Mouse (Mus musculus): ENCODE results near the gene Zfp628. TPM values are rescaled to one million over a fixed set of nuclear protein-coding genes. Genes with fewer than 3 reads are reported as not detected.

The Zfp628 gene
- polyA plus RNA-seq, 1 experiment from 2014 or later: 2.1 TPM

DNA sequence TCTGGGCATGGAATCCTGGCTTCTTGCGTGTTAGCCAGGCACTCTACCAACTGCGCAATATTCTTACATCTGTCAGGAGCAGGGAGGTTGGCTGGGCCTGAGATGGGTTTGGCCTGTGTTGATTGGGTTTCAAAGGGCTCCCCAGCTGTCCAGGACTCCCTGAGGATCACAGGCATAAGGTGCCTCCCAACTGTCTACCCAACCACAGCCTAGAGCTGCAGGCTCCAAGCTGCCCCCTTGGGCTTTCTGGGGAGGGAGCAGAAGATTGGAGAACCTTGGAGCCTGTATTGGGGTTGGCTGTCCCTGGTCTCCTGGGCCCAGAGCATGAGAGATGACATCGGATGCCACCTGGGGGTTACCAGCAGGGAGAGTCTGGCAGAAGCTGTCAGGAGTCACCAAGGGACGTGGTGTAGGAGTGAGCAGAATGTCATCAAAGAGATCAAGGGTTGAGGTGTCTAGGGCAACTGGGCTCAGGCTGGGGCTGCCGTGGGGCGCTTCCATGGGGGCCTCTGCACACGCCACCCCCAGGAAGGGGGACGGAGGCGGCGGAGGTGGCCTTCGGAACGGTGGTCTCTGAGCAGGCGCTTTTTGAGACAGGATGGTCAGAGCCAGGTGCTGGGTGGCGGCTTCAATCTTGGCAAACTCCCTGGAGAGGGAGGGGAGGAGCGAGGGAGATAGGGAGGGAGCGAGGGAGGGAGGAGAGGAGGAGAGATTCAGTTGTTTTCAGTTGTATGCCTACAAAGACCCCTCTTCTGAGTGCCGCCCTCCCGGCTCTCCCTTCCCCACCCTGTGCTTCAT lies 16.0 kb upstream of the Zfp628 start:
- H3K36me3 ChIP-seq: no peaks in the 10 kb centered on the region
- peak; percentile 37 for ATAC-seq (replicated peaks; ENCODE audit: insufficient number of reproducible peaks, insufficient read depth, low FRiP score, low read depth)
- peak overlapping the region; percentile 43 for H3K4me3 ChIP-seq
- no peak overlapping the region for H3K27ac ChIP-seq
- peaks cover 13% of the 10 kb centered on the region for H3K4me1 ChIP-seq (replicated peaks)
- H3K9me3 ChIP-seq (replicated peaks): no peaks in the 10 kb centered on the region
- peak overlapping the region; percentile 37 for H3K9ac ChIP-seq
- no peaks in the 10 kb centered on the region for H3K27me3 ChIP-seq
- 20% methylated on average over 16 of the region's 18 CpGs for WGBS
- peak overlapping the region; percentile 69 for H3K4me2 ChIP-seq

DNA sequence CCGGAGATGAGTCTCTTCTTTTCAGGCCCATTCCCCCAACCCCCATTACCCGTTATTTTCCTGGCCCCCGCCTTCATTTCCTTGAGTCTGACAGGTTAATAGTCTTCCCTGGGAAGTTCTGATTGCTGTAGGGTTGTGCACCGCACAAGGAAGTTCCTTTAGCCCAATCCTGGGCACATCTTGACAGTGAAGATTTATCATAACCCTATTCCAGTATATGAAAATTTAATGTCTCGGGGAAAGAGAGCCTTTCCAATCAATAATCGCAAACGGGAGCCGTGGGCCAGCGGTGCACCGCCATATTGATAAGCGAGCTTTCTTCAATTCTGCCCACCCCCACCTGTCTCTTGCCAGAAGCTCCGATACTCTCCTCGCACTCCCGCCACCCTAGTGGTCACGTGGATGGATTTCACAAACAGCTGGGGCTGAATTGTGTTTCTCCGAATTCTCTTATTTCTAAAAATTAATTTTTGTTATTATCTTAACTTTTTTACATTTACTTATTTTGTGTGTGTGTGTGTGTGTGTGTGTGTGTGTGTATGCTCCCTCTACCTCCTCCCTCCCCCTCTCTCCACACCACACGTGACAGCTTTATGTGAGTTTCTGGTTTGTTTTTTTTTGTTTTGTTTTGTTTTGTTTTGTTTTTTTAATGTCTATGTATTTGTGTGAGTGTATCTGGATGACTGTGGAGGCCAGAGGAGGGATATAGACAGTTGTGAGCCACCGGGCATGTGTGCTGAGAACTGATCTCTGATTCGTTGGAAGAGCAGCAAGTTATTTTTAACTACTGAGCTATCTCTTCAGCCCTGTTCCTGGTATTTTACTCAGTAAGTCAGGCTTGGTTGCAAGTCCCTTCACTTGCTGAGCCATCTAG lies 15.1 kb upstream of the Zfp628 start:
- Histone ChIP-seq H3K27me3 (no peaks in the 10 kb centered on the region), H3K9me3 (replicated peaks) (no peaks in the 10 kb centered on the region), H3K9ac (peak overlapping the region; percentile 37), H3K4me1 (replicated peaks) (peaks cover 13% of the 10 kb centered on the region), H3K4me3 (peak overlapping the region; percentile 43), H3K4me2 (peak overlapping the region; percentile 69), H3K27ac (peak overlapping the region; percentile 79), H3K36me3 (no peaks in the 10 kb centered on the region)
- 4% methylated on average over 19 of the region's 19 CpGs for WGBS
- peak; percentile 64 for ATAC-seq (replicated peaks; ENCODE audit: insufficient number of reproducible peaks, insufficient read depth, low FRiP score, low read depth)

DNA sequence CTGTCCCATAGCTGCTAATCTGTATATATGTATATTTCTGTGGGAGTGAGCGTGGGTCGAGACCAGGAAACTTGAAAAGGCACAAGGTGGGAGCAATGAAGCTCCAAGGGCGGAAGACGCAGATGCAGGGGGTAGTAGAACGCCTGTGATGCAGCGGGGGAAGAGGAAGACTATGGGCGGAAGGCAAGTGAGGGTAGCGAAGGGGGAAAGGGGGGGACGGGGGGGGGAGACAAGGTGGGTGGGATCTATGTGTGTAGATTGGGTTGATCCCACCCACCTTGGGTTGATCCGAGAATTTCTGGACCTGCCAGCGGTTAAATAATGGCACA lies 14.5 kb upstream of the Zfp628 start:
- no peaks in the 10 kb centered on the region for H3K36me3 ChIP-seq
- H3K4me3 ChIP-seq: peak overlapping the region; percentile 43
- peak overlapping the region; percentile 79 for H3K27ac ChIP-seq
- H3K4me2 ChIP-seq: peak overlapping the region; percentile 69
- 0 out of 2 replicates have a peak overlapping the region, but pooled peaks have one; percentile 33 for H3K9ac ChIP-seq
- no peak for ATAC-seq (replicated peaks; ENCODE audit: insufficient number of reproducible peaks, insufficient read depth, low FRiP score, low read depth)
- no peaks in the 10 kb centered on the region for H3K9me3 ChIP-seq (replicated peaks)
- H3K27me3 ChIP-seq: no peaks in the 10 kb centered on the region
- WGBS: 17% methylated on average over 11 of the region's 11 CpGs
- H3K4me1 ChIP-seq (replicated peaks): peaks cover 13% of the 10 kb centered on the region

DNA sequence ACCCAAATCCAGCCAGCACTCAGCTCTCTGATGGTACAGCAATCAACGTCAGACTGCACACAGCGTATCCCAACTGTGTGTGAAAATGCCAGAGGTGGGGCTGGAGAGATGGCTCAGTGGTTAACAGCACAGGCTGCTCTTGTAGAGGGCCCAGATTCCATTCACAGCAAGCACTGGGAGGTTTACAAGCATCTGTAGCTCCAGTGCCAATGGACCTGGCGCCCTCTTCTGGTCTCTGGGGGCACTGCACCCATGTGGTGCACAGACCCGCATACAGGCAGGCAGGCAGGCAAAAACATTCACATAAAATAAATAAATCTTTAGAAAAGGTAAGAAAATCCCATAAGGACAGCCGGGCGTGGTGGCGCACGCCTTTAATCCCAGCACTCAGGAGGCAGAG lies 13.8 kb upstream of the Zfp628 start:
- H3K4me2 ChIP-seq: peak overlapping the region; percentile 69
- WGBS: 50% methylated on average over 8 of the region's 8 CpGs
- H3K27ac ChIP-seq: peak overlapping the region; percentile 37; the same call in 1 of the 2 replicates
- no peaks in the 10 kb centered on the region for H3K27me3 ChIP-seq
- no peaks in the 10 kb centered on the region for H3K36me3 ChIP-seq
- ATAC-seq (replicated peaks; ENCODE audit: insufficient number of reproducible peaks, insufficient read depth, low FRiP score, low read depth): no peak
- H3K4me1 ChIP-seq (replicated peaks): peaks cover 13% of the 10 kb centered on the region
- H3K9ac ChIP-seq: no peak overlapping the region
- no peaks in the 10 kb centered on the region for H3K9me3 ChIP-seq (replicated peaks)
- H3K4me3 ChIP-seq: no peak overlapping the region; the same call in 1 of the 2 replicates

DNA sequence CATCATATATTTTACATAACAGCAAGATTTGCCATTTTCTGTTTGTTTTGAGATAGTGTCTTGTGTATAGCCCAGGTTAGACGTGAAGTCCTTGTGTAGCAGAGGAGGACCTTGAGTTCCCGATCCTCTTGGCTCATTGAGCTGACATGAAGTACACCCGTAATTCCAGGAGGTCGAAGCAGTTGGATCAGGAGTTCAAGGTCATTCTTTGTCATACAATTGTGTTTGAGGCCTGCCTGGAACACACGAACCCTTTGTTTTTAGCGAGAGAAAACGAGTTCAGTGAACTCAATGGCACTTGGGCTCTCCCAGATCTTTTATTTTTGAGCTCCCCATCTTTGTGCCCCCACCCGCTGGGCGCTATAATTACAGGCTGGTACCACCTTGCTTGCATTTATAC lies 12.6 kb upstream of the Zfp628 start:
- H3K27ac ChIP-seq: no peak overlapping the region
- H3K4me2 ChIP-seq: no peak overlapping the region
- no peak overlapping the region for H3K4me3 ChIP-seq
- no peaks in the 10 kb centered on the region for H3K36me3 ChIP-seq
- no peaks in the 10 kb centered on the region for H3K27me3 ChIP-seq
- H3K9ac ChIP-seq: no peak overlapping the region
- no peaks in the 10 kb centered on the region for H3K9me3 ChIP-seq (replicated peaks)
- WGBS: 77% methylated on average over 9 of the region's 9 CpGs
- peaks cover 18% of the 10 kb centered on the region for H3K4me1 ChIP-seq (replicated peaks)
- ATAC-seq (replicated peaks; ENCODE audit: insufficient number of reproducible peaks, insufficient read depth, low FRiP score, low read depth): no peak

DNA sequence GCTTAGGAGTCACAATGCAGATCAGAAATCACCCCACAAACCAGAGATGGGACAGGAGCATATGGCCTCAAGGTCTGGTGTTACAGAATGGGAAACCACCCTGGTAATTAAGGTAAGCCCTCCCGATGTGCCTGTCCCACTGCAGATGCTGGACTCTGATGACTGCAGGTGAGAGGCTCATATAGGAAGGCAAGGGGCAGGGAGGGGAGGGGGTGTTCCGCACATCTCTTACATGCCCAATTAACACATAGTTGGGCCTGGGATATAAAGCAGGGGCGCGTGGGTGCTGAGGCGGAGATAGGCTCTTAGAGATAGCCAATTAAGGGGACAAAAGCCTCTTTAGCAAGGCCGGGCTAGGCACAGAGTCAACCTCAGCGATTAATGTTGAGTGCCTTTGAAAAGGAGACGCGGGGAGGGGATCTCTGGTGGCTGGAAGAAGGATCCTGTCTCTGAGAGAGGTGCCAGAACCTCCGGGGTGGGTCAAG lies 8.5 kb upstream of the Zfp628 start, which contains the start of gene Gm36210:
Gm36210 (minus strand) TSS at position 51 of the 485 bp plus-strand sequence.
- Histone ChIP-seq H3K4me3 (no peak within 1 kb of the TSS), H3K27me3 (no peaks in the 10 kb centered on the region), H3K4me1 (replicated peaks) (peaks cover 4% of the 10 kb centered on the region; the same call in 1 of the 2 replicates), H3K9ac (no peak within 1 kb of the TSS), H3K4me2 (no peak within 1 kb of the TSS), H3K27ac (no peak within 1 kb of the TSS), H3K36me3 (no peaks in the 10 kb centered on the region), H3K9me3 (replicated peaks) (no peaks in the 10 kb centered on the region)
- 44% methylated on average over 10 of the region's 10 CpGs for WGBS
- no peak for ATAC-seq (replicated peaks; ENCODE audit: insufficient number of reproducible peaks, insufficient read depth, low FRiP score, low read depth)

DNA sequence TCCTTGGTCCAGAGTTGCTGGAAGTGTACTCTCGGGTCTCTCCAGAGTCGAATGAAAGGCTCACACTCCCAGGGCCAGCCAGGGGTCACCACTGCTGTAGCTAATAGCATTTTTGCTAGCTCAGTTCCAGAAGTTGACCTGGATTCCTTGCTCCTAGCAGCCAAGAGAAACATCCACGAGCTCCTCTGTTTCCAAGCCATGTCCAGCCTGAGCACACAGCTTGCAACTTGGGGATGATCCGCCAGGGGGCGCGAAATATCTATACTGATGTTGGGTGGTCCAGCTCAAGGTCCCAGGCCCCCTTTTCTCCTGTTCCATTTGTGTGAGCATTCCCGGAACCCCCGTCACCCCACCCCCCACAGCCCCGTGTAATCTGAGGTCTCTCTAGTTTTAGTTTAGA lies 3.5 kb upstream of the Zfp628 start:
- 27% methylated on average over 9 of the region's 9 CpGs for WGBS
- Histone ChIP-seq H3K4me2 (no peak overlapping the region), H3K4me3 (no peak overlapping the region), H3K9ac (no peak overlapping the region), H3K27ac (no peak overlapping the region), H3K36me3 (no peaks in the 10 kb centered on the region), H3K27me3 (no peaks in the 10 kb centered on the region), H3K4me1 (replicated peaks) (peaks cover 16% of the 10 kb centered on the region), H3K9me3 (replicated peaks) (no peaks in the 10 kb centered on the region)
- no peak for ATAC-seq (replicated peaks; ENCODE audit: insufficient number of reproducible peaks, insufficient read depth, low FRiP score, low read depth)

DNA sequence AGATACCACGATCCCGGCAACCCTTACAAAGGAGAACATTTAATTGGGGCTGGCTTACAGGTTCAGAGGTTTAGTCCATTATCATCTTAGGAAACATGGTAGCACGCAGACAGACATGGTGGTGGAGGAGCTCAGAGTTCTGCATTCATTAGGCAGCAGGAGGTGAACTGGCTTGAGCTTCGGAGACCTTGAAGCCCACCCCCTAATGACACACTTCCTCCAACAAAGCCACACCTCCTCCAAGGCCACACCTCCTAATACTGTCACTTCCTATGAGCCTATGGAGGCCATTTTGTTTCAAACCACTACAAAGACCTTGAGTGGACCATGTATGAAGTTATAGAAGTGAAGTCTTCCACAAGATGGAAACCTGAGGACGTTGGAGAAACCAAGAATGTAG lies 2.8 kb upstream of the Zfp628 start:
- no peak overlapping the region for H3K9ac ChIP-seq
- 53% methylated on average over 5 of the region's 5 CpGs for WGBS
- no peak for ATAC-seq (replicated peaks; ENCODE audit: insufficient number of reproducible peaks, insufficient read depth, low FRiP score, low read depth)
- H3K9me3 ChIP-seq (replicated peaks): no peaks in the 10 kb centered on the region
- H3K36me3 ChIP-seq: 0 out of 2 replicates have a peak, but pooled peaks cover 3% of the 10 kb centered on the region
- no peak overlapping the region for H3K27ac ChIP-seq
- no peak overlapping the region for H3K4me3 ChIP-seq
- peaks cover 16% of the 10 kb centered on the region for H3K4me1 ChIP-seq (replicated peaks)
- no peak overlapping the region for H3K4me2 ChIP-seq
- H3K27me3 ChIP-seq: no peaks in the 10 kb centered on the region

DNA sequence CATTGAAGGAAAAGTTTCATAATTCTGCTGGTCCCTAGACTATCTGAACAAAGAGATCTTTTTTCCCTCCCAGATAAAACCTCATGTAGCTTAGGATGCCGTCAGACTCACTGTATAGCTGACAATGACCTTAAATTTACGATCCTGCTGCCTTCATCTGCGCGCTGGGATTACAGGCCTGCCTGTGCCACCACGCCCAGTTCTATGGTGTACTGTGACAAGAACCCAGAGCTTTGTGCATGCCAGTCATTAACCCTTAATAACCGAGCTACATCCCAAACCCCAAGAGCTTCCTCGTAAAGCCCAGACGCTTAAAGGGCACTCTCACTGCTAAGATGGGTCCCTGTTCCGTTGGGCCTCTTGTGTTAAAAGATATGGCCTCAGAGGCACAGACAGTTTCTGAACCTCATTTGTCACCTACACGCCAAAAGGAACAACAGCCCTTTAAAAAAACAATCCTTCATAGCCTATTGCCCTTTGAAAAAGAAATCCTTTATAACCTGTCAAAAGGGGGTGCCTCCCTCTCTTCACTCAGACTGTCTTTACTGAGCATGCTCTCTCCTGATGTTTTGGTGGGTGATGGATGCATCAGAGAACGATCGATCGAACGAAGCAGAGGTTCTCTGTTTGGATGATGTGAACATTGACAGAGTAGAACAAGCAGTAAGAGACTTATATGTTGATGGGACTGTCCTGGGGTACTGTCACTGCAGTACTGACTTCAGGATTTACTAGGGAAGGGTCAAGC lies 826 bp downstream of the Zfp628 start:
- Histone ChIP-seq H3K9ac (peak overlapping the region; percentile 86), H3K9me3 (replicated peaks) (no peaks in the 10 kb centered on the region), H3K27me3 (no peaks in the 10 kb centered on the region), H3K4me1 (replicated peaks) (peaks cover 20% of the 10 kb centered on the region), H3K4me3 (peak overlapping the region; percentile 77), H3K4me2 (peak overlapping the region; percentile 74), H3K36me3 (peaks cover 35% of the 10 kb centered on the region), H3K27ac (peak overlapping the region; percentile 96)
- 19% methylated on average over 14 of the region's 14 CpGs for WGBS
- no peak; the same call in 1 of the 2 replicates for ATAC-seq (replicated peaks; ENCODE audit: insufficient number of reproducible peaks, insufficient read depth, low FRiP score, low read depth)

DNA sequence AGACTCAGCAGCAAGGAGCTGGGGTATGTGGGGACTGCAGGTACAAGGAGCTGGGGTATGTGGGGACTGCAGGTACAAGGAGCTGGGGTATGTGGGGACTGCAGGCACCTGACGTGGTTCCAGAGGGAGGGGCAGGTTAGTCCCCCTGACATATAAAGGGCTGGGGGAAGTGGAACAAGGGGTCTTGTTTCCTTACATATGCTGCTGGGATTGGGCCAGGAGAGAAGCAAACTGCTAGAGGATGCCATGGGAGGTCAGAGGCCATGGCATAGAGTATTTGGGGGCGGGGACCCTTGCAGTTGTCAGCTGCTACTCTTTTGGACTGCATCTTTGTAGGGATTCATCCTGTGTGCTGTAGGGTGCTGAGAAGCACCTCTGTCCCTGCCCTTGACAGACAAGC lies 2.5 kb downstream of the Zfp628 start:
- Histone ChIP-seq H3K4me2 (no peak overlapping the region), H3K9ac (no peak overlapping the region), H3K27ac (no peak overlapping the region), H3K4me1 (replicated peaks) (peaks cover 36% of the 10 kb centered on the region), H3K36me3 (peaks cover 36% of the 10 kb centered on the region), H3K9me3 (replicated peaks) (no peaks in the 10 kb centered on the region), H3K4me3 (no peak overlapping the region), H3K27me3 (no peaks in the 10 kb centered on the region)
- WGBS: 84% methylated on average over 2 of the region's 2 CpGs
- ATAC-seq (replicated peaks; ENCODE audit: insufficient number of reproducible peaks, insufficient read depth, low FRiP score, low read depth): no peak

DNA sequence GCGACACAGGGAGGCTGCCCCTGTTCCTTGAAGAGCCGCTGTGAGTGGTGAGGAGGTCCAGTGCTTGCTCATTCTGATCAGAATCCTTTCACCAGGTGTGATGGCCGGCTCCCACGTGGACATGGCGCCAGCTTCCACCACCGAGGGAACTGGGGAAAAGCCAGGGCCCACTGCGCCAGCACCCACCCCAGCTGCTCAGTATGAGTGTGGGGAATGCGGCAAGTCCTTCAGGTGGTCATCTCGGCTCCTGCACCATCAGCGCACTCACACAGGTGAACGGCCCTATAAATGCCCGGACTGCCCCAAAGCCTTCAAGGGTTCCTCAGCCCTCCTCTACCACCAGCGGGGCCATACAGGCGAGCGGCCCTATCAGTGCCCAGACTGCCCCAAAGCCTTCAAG lies 3.7 kb downstream of the Zfp628 start:
- no peak overlapping the region for H3K9ac ChIP-seq
- peaks cover 48% of the 10 kb centered on the region for H3K4me1 ChIP-seq (replicated peaks)
- H3K9me3 ChIP-seq (replicated peaks): no peaks in the 10 kb centered on the region
- no peak overlapping the region for H3K27ac ChIP-seq
- H3K36me3 ChIP-seq: peaks cover 36% of the 10 kb centered on the region
- H3K4me2 ChIP-seq: no peak overlapping the region
- H3K27me3 ChIP-seq: no peaks in the 10 kb centered on the region
- ATAC-seq (replicated peaks; ENCODE audit: insufficient number of reproducible peaks, insufficient read depth, low FRiP score, low read depth): no peak
- no peak overlapping the region for H3K4me3 ChIP-seq
- WGBS: 90% methylated on average over 15 of the region's 15 CpGs
